Mouse (Mus musculus) left cerebral cortex, adult 18-20 months (tissue): ENCODE measurements around the gene Gins1. TPM values are rescaled to one million over a fixed set of nuclear protein-coding genes. Genes with fewer than 3 reads are reported as not detected.

Experiments
- DNase-seq, 2 experiments: peaks; one replicate each; pipeline ENCODE4 v3.0.0; 2021 to 2022; ENCODE audit warnings: low spot score in 2 of 2, mixed read lengths in 1 of 2
- total RNA-seq, 2 experiments: library from RNA; stranded (reverse); gene quantifications; 2 replicates each; pipeline ENCODE4 v1.2.3; 2021

Gins1 gene
- total RNA-seq, 2 experiments from 2014 or later: 1.3 to 1.4 TPM

DNA sequence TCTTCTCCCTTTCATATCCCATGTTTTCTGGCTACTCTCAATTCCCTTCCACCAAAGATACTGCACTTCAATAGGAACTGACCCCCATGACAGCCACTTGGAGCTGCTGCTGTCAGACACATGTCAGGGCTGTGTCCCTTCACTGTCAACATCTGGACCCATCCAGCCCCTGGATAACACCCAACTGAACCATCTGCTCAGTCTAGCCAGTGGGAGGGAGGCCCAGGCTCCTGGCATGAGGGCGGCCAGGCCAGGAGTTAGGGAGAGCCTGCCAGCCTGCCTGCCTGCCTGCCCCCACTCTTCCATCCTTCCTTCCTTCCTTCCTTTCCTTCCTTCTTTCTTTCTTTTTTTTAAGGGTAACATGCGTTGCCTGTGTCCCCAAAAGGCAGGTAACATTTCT is 46.0 kb downstream of the Gins1 start:
- DNase-seq: no peak

DNA sequence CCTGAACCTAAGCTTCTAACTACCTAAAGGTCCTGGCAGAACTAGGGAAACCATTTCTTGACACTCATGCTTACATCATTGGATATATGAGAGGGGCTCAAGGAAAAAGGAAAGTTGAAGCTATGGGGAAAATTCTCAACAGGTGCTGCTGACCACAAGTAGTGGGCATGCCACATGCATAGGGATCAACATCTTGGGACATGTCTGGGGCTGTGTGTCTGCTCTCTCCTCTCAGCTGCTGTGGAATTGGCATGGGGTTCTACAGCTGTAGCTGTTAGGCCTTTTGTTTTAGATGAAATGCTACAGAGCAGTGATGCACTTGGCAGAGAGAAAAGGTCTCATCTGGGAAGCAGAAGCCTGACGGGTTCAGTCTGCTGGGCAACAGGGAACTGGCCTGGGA is 50.7 kb downstream of the Gins1 start:
- DNase-seq: no peak

DNA sequence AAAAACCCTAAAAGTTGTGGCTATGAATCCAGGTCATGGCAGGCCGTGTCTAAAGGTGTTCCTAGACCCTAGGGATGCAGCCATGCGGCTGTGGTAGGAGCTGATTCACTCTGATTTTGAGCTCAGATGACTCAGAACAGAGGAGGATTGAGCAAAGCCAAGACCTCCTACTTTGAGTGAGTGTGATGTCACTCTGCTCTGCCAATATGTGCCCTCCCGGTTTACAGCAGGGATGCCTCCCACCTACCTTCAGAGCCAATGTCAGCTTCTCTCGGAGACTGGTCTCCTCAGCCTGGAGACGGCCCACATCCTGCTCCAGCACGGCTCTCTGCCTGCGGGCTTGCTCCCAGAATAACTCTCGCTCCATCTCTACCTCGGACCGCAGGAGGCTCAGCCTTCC is 54.3 kb downstream of the Gins1 start:
- peak; percentile 41 to 54 for DNase-seq

DNA sequence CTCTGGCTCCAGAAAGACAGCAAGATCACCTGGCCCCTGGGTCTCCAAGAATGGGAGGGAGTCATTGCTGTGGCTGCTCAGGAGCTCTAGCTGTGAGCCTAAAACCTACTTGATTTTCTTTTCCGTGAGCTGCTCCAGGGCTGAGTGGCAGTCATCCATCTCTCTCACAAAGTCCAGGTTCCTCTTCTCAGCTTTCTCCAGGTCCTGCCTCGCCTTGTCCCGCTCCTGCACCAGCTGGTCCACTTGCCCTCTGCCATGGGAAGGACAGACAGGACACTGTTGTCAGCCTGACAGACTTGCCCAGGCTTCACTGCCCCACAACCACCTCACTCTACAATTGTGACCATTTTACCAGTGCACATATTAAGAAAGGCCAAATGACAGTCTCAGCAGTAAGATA is 58.0 kb downstream of the Gins1 start:
- DNase-seq: no peak

DNA sequence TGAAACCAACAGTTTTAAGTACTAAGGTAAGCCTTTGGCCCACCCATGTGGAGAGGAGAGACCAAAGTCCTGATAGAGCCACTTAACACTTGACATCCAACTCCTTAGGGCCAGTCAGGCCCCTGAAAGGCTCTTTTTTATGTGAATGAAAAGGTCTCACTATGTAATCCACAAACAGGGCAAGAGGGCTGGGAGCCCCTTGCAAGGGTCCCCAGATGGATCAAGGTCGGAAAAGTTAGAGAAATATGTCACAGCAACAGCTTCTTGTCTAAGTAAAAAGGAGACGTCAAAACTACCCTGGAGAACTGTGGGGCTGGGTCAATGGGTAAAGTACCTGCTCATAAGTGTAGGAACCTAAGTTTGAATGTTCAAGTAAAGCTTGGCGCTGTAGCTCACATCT is 59.4 kb downstream of the Gins1 start:
- DNase-seq: no peak

DNA sequence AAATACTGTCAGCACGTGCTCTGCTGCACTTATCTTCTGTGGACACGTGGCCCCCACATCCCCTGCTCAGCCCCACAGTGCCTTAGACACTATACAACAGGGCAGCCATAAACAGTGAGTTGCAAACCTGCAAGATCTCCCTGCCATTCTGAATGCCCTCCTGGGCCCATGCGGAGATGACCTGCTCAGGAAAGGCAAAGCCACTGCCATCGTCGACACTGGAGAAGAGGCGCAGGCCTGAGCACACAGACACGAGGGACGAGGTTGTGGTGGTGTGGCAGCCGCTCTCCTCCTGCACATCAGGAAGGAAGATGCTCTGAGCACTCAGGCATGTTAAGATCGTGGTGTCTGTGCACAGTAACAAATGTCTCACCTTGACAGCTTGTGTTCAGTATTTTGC is 60.8 kb downstream of the Gins1 start:
- DNase-seq: no peak

DNA sequence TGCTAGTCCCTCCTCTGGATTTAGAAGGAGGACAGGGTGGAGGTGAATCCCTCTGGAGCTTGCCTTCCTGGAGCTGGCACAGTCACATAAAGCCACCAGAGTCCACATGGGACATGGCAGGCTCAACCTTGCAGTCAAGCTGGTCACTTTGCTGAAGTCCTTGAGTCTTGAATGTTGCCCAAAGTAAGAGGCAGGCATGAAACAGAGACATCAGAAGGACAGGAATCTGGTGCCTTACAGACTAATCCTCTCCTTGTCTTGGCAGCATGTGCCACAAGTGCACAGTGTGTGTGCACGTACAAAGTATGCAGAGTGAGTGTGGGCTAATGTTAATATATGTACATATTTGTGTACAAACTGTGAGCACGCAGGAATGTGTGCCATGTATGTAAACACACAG is 62.3 kb downstream of the Gins1 start:
- DNase-seq: no peak

DNA sequence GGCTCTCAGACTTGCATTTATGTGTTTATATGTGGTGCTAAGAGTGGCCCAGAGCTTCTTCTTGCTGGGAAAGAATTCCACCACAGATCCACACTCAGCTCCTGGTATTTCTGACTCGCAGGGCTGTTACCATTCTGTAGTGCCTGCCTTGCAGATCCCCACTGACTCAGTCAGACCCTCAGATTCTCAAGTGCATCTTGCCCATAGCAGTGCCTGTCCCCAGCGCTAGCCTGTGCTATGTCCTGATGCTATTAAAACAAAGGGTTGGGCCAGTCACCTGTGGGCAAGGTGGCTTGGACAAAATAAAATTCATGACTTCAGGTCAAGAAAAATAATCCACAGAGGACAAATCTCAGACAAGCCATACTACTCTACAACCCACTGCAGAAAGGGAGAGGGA is 64.0 kb downstream of the Gins1 start:
- no peak for DNase-seq

DNA sequence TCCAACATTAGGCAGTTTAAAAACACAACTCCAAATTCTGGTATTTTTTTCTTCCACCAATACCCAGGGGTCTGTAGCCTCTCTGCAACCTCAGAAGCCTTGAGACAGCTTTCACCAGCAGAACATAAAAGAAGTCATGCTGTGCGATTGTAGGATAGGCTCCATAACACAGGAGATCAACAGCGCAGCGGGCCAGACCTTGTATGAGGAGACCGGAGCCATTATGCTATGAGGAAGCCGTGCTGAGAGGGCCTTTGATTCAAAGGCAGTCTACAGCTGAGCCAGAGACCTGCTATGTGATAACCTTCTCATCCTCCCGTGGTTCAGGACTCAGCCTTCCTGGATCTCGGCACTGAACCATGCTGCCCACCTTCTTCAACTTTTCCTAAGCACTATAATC is 66.7 kb downstream of the Gins1 start:
- DNase-seq: no peak

DNA sequence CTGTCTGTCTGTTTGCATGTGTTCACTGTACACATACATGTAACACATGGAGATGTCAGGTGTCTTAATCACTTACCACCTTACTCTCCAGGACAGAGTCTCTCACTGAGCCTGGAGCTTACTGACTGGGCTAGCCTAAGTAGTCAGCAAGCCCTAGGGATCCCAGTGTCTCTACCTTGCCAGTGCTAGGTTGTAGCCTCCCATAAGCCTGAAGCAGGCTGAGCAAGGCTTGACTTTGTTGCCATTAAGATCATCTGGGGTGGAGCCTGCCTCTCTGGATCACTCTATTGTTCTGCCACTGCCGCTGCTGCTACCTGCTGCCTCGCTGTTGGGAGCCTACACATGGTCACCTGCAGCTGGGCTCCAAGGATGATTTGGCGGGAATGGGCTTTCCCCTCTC is 67.5 kb downstream of the Gins1 start:
- DNase-seq: no peak

DNA sequence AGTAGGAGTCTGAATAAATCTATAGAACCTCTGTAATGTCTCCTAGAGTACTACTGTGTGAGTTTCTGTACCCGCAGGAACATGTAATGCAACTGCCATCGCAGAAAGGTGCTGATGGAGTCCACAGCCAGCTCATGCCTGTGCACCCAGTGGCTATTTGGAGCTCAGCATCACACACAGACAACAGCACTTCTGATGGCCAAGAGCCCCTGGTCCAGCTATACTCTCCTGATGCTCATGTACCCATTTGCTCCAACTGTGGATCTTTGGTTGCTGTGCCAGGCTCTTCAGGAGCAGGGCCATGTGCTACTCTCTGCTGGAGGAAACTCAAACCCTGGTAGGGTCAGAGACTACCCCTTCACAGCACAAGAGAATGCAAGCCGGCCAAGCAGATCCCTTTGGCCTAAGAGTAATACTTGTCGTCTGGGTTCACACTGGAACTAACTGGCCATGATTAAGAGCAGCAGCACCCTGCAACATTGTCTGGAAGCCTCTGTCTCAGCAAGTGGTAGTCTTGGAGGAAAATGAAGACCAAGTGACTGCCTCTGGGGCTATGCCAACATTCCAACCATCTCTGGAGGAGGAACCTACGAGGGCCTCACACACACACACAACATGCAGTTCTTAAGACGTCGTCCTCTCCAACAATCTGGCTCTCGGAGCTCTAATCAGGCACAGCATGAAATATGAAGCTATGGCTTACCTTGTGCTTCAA is 68.4 kb downstream of the Gins1 start:
- no peak for DNase-seq

DNA sequence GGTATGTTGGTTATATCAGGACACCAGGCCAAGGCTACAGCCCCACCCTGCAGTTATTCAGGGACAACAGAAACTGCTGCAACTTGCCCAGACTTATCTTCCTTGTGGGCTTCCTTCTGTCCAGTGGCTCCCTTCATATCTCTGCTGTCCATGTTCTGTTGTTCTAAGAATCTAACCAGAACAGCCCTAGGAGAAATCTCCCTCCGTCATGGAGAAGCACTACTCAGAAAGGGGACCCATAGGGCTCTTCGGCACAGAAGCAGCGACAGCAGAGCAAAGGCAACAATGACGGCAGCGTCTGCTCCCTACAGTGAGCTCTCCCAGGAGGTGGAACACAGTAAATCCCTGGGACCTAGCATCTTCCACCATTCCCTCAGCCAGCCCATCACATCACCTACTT is 71.7 kb downstream of the Gins1 start:
- DNase-seq: no peak

DNA sequence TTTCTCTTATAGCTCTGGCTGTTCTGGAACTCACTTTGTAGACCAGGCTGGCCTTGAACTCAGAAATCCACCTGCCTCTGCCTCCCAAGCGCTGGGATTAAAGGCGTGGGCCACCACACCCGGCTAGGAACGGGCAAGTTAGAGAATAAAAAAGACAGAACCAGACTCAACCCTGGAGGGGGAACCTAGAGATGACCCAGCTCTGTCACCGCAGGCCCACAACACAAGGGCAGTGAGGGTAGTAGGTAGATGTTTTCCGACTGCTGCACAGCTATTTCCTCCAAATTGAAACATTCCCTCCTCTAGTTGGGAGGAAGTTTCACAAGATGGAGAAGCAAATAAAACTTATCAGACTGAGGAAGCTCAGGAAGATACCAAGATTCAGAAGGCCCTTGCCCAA is 72.5 kb downstream of the Gins1 start:
- DNase-seq: no peak

DNA sequence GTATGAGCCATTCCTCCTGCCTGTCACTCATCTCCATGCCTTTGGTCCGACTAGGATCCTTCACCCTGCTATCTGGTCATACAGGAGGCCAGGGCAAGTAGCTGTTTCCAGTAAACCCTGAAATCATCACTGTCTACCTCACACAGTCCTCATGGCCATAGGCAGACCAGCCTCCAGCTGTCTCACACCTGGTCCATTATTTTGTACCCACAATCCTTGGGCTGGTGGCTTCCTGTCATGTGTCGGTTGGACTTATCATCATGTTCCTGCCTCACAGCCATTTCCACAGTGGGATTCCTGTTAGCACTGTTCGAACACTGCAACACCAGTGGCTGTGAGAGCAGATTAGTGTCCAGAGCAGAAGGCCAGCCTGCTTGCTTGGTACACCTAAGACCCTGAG is 73.6 kb downstream of the Gins1 start:
- DNase-seq: no peak

DNA sequence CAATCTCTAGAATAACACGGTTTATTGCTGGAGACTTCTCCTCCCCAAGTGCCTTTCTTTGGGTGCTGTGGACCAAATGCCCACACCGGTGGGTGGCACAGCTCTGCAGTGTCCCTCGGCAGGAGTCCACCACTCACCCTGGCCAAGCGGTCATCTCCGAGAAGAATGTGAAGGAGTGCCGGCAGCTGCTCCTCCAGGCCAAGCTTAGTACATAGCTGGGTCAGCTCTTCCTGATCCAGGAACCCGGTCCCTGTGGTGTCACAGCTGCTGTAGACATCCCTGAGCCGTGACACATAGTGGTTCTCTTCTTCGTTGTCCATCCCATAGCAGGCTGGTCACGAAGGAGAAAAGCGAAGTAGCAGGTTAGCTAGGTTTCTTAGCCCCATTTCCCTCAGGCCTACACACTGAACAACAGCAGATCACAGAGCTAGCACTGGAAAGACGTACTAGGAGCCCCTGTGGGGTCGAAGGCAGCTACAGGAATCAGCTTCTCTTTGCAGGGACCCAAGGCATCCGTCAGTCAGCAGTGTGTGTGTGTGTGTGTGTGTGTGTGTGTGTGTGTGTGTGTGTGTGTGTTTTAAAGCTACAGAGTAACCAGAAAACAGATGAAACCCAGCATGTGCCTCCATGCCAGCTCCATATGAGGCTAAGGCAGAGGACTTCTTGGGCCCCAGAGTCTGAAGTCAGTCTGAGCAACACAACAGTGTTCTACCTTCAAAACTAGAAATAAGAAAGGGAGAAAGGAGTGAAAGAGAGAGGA is 74.8 kb downstream of the Gins1 start:
- no peak for DNase-seq

Other genes starting within 250 kb of the Gins1 start
- gene Acss1, start 236.9 kb upstream of the Gins1 start, total RNA-seq: 10 to 100 TPM; 17.7 to 18.3 TPM
- not detected for gene Vsx1, start 216.0 kb upstream of the Gins1 start, total RNA-seq
- 10 to 100 TPM; 50.3 to 51.1 TPM for gene Entpd6, start 156.4 kb upstream of the Gins1 start, total RNA-seq
- 100 to 1,000 TPM; 129 to 146 TPM for gene Pygb, start 118.7 kb upstream of the Gins1 start, total RNA-seq
- gene Abhd12, start 659 bp upstream of the Gins1 start, total RNA-seq: 100 to 1,000 TPM; 320 to 321 TPM
- 1 to 10 TPM; 5.5 to 5.8 TPM for gene Ninl, start 134.0 kb downstream of the Gins1 start, total RNA-seq
- 10 to 100 TPM; 21.7 to 24.8 TPM for gene Nanp, start 134.0 kb downstream of the Gins1 start, total RNA-seq
- gene Gm14151, start 186.9 kb downstream of the Gins1 start, total RNA-seq: under 1 TPM in 1 of 2 experiments, not detected in 1; 0.30 TPM
- not detected for gene Gm14147, start 192.8 kb downstream of the Gins1 start, total RNA-seq